Mouse (Mus musculus) testis, adult 2 months (tissue): ENCODE results near the gene Gipc2.

ENCODE experiments used
- CTCF ChIP-seq: fragments of 200-500 bp; IDR thresholded peaks from 2 replicates; pipeline ENCODE4 v1.5.1; 2012; ENCODE audit warnings: low read depth, mild to moderate bottlenecking, inconsistent platforms, low read length, moderate library complexity; ENCODE audit not compliant: control insufficient read depth, insufficient read depth, insufficient replicate concordance
- POLR2A ChIP-seq: fragments of 200-500 bp; IDR thresholded peaks from 2 replicates; pipeline ENCODE4 v1.6.1; 2012; ENCODE audit warnings: low read depth, mild to moderate bottlenecking, inconsistent platforms, low read length, moderate library complexity; ENCODE audit not compliant: control insufficient read depth

GRCm38 (mm10) chr3:152201181-152201580, 35.2 kb upstream of the Gipc2 start:
- no peak for TF ChIP-seq POLR2A
- TF ChIP-seq CTCF = no peak
